Mouse (Mus musculus) T-helper 2 cell (primary cell): Measurements from ENCODE around the gene 4930467E23Rik.
"Not testable (repeated sequence)": the region's sequence is repeated elsewhere in the genome, so short reads cannot be mapped to it uniquely, and the experiment has no call there.

ENCODE experiments used
- in situ Hi-C: fragments of 300-600 bp; cut with MboI, MseI; formaldehyde crosslinking; loops from one replicate; pipeline ENCODE4 v1.15.1; 2025; ENCODE audit warnings: high pct_unique_total_duplicates

The 4930467E23Rik gene

DNA sequence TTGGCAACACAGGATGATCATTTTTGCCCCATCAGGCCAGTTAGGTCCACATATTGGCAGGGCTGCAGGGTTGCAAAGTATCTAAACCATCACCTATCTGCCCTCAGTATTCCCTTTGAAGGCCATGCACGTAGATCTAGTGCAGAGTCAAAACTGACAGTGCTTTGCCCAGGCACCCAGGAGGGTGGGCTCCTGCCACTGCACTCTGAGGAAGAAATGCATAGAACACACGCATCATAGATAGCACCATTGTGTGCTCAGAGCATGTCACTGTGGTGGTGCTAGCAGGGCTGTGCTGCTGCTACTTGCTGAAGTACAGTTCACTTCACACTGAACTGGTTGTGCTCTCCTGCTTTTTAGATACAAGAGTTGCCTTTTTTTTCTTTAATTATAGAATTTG lies at the start of gene 4930467E23Rik:
TSS of gene 4930467E23Rik (plus strand) at position 301 of the 400 bp plus-strand sequence.
- in situ Hi-C loops: not testable (repeated sequence)

DNA sequence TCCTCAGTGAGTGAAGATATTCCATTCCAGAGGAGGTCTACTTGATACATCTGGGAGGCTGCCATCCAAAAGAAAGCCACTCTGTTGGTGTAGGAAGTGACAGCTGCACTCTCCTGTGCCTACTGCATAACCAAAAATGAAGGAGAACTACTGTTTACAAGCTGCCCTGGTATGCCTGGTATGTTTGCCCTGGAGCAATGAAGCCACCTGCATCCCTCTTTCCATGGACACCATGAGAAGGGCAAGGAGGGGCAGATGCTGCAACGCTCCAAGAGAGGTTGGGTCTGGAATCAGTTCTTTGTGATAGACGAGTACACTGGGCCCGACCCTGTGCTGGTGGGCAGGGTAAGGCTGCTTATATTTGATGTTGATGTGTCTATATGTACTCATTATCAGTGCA lies 47.1 kb upstream of the 4930467E23Rik start:
- in situ Hi-C loops: loop anchor here (10.0 kb wide), 2 partner anchors 462 to 602 kb away; no protein-coding TSS in a partner anchor

DNA sequence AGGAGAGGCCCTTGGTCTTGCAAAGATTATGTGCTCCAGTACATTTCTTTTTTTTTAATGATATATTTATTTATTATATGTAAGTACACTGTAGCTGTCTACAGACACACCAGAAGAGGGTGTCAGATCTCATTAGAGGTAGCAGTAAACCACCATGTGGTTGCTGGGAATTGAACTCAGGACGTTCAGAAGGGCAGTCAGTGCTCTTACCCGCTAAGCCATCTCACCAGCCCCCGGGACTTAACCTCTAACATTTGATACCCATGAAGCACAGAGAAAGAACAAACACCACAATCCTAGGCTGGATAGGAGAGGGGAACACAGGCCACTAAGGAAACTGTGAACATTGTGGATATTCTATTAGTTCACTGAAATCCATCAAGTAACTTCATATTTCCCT lies 43.9 kb upstream of the 4930467E23Rik start:
- in situ Hi-C loops: loop anchor here (10.0 kb wide), 2 partner anchors 459 to 599 kb away; no protein-coding TSS in a partner anchor

DNA sequence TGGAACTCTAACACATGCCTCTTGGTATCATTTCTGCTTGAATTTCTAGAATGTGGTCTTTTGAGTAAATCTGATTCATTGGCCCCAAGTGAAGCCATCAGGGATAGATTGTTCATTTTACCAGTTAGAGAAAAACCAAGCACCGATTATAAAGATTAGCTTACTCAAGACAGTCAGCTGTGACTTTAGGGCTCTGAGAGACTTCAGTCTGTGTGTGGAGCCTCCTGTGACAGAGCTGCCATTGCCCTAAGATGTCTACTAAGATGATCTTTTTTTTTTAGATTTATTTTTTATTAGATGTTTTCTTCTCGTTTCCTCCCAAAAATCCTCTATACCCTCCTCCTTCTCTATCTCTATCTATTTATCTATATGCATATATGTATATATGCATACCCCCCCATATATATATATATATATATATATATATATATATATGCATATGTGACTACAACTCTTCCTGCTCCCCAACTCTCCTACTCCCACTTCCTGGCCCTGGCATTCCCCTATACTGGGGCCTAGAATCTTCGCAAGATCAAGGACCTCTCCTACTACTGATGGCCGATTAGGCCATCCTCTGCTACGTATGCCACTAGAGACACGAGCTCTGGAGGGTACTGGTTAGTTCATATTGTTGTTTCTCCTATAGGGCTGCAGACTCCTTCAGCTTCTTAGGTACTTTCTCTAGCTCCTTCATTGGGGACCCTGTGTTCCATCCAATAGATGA lies 40.4 kb upstream of the 4930467E23Rik start:
- in situ Hi-C loops: loop anchor here (10.0 kb wide), 2 partner anchors 456 to 596 kb away; no protein-coding TSS in a partner anchor

DNA sequence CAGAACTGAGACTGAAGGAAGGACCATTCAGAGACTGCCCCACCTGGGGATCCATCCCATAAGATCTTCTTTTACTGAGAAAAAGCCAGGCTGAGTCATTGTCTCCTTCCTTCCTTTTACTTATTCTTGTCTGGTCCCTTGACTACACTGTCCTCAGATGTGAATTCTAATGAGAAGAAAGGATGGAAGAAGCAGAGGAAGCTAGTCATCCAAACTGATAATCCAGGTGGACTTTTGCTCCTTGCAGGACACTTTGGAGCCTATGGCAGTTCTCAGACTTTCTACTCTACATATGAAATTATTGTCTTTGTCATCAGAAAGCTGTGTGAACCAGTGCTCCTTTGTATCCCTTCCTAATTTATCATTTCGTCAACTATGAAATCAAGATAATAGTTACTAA lies 39.6 kb upstream of the 4930467E23Rik start:
- in situ Hi-C loops: loop anchor here (10.0 kb wide), 2 partner anchors 455 to 595 kb away; no protein-coding TSS in a partner anchor

DNA sequence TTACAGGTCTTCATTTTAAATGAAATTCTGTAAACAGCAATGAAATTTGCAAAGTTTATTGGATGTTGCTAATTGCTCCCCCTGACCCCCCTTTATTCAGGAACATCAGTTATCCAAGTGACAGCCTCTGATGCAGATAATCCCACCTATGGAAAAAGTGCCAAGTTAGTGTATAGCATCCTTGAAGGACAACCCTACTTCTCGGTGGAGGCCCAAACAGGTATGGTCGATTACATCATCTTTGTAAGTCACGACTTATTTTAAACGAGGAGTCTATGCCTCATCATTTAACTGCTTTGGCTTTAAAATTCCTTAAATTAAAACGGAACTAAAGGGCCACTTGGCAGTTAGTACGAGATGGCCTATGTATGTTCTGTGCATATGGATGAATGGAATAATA lies 38.0 kb upstream of the 4930467E23Rik start:
- in situ Hi-C loops: not testable (repeated sequence)

DNA sequence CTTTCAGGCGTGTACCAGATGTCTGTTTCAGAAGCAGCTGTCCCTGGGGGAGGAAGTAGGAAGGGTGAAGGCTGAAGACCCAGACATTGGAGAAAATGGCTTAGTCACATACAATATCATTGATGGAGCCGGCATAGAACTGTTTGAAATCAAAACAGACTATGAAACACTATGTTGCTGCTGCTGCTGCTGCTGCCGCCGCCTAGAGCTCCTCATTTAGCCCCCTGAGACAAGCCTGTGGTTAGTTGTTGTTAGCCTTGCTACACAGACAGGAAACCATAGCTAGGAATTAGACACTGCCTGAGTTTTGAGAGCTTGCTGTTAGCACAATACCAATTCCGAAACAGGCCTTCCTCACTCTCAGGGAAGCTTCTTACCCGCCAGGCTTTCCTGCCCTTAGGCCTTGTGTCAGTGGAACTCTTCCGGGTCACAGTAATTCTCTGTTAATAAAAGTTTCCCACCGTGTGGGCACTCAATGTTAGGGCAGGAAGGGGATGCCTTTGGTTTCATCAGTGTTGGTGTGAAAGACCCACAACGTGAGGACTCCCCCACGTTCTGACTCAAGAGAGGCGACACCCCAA lies 31.8 kb upstream of the 4930467E23Rik start:
- in situ Hi-C loops: not testable (repeated sequence)

DNA sequence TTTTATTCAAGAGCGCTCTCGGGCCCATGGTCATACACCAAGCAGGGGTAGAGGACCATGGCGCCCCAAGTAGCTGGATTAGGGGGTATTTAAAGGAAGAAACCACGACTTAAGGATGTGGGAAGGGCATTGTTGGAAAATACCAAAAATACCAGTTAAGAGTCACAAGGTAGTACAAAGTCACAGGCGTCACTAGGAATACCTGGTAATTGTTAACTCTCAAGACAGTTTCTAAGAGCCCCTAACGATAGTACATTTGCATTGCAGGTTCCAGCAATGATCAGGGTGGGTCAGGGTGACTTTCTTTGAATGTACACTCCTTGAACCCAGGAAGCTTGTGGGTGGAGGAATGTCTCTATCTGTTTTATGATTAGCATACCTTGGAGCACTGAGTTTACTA lies 31.3 kb upstream of the 4930467E23Rik start:
- in situ Hi-C loops: not testable (repeated sequence)

DNA sequence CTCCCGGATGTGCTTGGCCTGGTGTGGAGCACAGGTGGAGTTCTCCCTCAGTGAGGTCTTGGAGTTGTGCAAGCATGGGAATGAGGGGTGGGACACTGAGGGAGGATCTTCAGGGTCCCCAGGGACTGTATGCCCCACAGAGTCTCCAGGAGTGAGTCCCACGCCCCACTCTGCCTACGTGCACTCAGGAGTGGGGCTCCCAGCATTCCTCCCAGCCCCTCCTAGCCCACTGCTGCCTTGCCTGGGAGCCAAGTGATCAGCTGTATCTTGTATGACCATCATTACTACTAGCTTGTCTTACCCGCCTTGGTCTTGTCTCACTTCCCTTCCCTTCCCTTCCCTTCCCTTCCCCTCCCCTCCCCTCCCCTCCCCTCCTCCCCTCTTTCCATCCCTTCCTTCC lies 30.7 kb upstream of the 4930467E23Rik start:
- in situ Hi-C loops: not testable (repeated sequence)

DNA sequence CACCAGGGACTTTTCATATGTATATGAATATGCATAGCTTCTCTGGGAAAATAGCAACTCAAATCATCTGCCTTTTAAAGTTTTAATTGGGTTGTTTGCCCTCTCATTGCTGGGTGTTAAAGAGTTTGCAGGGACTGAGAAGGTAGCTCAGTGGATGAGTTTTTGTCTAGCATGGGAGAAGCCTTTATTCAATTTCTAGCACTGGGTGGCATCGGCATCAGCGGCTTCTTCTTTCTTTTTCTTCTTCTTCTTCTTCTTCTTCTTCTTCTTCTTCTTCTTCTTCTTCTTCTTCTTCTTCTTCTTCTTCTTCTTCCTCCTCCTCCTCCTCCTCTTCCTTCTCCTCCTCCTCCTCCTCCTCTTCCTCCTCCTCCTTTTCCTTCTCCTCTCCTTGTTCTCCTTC lies 28.1 kb upstream of the 4930467E23Rik start:
- in situ Hi-C loops: loop anchor here (5.0 to 10.0 kb wide), 5 partner anchors 453 to 1143 kb away; no protein-coding TSS in a partner anchor

DNA sequence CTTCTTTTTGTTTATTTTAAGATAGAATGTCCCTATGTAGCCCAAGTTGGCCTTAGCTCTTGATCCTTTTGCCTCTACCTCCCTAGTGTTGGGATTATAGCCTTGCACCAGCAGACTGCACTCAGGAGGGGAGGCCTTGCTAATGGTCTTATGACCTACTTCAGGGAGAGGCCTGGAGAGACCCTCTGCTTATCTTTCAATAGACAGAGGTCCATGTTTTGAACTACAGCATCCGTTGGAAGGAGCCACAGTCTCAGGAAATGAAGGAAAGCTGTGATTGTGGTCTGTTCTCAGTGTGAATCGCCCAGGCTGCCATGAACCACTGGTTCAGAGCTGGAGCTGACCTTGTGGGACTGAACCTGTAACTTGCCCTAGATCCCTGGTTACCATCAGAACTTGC lies 27.1 kb upstream of the 4930467E23Rik start:
- in situ Hi-C loops: loop anchor here (5.0 to 10.0 kb wide), 5 partner anchors 453 to 1143 kb away; no protein-coding TSS in a partner anchor

DNA sequence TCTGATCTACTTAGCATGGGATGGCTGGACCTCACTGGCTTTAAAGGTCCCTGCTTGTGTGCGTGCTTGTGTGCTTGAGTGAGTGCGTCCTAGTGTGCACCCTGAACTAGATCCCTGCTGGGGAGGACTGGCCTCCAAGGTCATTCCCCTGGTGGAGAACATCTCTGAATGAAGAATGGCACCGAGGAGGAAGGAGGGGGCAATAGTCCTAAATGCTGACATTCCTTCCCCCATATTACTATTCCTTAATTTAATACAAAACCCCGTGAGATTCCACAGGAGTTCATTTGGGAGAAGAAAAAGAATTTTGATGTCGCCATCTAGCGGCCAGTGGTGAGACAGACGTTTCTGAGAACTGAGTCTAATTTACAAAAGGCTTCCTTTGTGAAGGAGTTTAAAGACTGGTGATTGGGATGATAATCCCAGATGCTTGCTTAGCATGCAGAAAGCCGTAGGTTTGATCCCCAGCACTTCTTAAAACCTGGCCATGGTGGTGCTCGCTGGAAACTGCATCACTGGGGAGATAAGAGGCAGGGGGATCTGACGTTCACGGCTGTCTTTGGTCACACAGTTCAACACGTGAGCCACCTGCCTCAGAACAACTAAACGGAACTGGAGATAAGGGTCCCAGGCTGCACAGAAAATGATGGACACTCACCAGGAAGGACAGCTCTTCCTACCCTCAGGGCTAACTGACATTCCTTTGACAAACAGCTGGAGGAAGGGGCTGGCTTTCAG lies 26.2 kb upstream of the 4930467E23Rik start:
- in situ Hi-C loops: loop anchor here (5.0 to 10.0 kb wide), 5 partner anchors 452 to 1142 kb away; no protein-coding TSS in a partner anchor

DNA sequence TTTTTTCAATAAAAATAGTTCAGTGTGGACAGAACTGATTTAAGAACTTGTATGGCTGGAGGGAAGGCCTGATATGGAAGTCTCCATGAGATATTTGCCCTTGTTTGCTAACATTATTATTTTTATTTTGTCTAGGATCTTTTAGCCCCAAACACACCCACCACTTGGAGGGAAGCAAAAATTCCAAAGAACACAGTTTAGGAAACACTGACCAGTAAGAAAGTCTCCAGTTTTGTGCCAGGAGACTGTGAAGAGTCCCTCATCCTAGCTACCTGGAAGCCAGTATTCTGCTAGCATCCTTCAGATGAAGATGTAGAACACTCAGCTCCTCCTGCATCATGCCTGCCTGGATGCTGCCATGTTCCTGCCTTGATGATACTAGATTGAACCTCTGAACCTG lies 25.5 kb upstream of the 4930467E23Rik start:
- in situ Hi-C loops: loop anchor here (5.0 to 10.0 kb wide), 5 partner anchors 451 to 1141 kb away; no protein-coding TSS in a partner anchor

DNA sequence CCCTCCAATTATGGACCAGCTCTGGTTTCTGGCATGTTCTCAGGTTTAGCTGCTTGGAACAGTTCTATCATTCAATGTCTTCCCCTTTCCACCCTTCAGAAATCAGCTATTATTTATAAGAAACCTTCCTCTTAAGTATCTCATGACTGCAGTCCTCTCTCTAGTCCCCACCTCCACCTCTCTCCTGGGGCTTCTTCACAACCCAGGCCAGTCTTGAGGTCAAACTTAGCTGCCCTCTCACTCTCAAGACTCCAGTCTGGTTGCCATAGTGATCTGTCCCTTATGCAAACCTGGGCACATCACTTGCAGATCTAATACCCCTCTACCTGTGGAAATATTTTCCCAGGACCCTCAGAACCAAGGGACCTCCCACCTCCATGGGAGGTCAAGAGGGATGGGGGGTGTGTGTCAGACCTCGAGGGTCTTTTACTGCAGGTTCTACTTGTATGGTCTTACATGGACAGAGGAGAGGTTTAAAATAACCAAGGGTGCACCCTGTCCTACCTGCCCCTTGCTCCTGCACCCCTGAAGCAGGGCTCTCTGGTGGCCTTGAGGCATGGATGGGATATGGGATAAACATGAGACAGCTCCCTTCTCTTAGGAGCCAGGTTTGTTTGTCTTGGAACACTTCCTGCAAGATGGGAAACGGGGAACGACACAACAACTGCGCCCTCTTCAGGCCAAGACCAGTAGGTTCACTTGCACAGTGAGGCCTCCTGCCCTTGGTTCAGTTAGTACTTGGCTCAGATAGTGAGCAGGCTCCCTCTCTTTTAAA lies 24.7 kb upstream of the 4930467E23Rik start:
- in situ Hi-C loops: loop anchor here (5.0 to 10.0 kb wide), 6 partner anchors 450 to 1140 kb away; no protein-coding TSS in a partner anchor

DNA sequence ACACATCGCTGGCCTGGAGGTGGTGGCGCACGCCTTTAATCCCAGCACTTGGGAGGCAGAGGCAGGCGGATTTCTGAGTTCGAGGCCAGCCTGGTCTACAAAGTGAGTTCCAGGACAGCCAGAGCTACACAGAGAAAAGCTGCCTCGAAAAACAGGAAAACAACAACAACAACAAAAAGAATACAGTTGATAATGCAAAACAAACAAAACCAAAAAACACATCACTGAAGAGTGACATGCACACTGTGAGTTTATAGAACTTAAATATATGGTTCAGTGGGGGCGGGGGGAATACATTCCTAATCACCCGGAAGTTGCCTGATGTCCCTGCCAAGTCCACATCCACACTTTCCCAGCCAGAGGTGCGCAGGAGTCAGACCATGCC lies 24.2 kb upstream of the 4930467E23Rik start:
- in situ Hi-C loops: loop anchor here (5.0 to 10.0 kb wide), 4 partner anchors 450 to 1140 kb away; no protein-coding TSS in a partner anchor

DNA sequence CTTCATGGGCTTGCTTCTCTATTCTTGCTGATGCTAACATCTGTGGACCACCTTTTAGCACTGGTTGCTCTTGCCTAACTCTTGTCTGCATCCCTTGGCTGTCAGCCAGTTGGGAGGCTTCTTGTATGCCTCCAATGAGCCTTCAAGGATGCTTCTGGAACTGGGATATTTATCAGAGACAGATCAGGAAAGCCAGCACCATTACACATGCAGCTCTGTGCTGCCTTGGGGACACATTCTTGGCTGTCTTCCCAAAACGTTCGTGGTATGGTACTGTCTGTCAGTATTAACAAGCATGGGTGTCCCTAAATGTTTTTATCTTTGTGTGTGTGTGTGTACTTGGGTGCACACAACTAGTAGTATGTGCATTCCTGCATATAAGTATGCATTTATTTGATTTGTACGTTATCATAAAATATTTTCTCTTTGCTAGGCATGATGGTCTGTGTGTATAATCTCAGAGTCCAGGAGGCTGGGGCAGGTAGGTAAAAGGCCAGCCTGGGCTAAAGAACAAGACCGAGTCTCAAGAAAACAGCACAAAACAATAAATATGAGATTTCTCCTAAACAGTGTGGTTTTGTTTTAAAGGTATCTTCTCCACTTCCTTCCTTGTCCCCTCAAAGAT lies 23.2 kb upstream of the 4930467E23Rik start:
- in situ Hi-C loops: loop anchor here (5.0 to 10.0 kb wide), 4 partner anchors 449 to 1139 kb away; no protein-coding TSS in a partner anchor

DNA sequence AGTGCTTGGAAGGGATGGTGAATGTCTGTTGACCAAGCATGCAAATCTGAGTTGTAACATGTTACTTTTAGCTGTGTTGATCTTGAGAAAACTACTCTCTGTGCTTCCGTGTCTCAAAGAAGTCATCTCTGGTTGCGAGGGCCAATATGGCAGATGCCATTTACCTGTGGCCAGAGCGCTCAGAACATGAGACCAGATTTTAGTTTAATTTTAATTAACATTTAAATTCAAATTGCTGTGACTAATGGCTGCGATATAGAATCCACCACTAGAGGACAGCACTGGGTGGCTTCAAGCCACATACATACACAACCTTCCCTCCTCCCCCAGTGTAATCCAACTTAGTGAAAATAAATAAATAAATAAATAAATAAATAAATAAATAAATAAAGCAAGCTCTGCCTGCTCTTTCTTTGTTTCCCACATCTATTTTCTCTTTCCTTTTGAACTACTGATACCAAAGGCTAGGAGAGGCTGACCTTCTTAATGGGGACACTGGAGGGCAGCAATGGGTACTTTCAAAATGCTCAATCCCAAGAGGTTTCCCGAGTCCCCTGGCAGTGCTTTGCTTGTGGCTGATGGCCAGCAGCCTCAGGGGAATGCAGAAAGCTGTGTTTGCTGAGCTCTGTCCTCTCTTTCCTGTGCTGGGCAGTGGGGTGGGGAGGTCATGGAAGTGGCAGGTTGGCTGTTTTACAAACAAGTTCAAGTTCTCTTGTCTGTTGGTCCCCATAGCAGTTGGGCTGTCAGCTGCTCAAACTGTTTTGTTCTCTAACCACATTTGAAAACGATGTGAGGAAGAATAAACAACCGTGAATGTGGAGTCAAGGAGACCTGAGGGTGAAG lies 22.2 kb upstream of the 4930467E23Rik start:
- in situ Hi-C loops: loop anchor here (5.0 to 10.0 kb wide), 4 partner anchors 448 to 1138 kb away; no protein-coding TSS in a partner anchor

DNA sequence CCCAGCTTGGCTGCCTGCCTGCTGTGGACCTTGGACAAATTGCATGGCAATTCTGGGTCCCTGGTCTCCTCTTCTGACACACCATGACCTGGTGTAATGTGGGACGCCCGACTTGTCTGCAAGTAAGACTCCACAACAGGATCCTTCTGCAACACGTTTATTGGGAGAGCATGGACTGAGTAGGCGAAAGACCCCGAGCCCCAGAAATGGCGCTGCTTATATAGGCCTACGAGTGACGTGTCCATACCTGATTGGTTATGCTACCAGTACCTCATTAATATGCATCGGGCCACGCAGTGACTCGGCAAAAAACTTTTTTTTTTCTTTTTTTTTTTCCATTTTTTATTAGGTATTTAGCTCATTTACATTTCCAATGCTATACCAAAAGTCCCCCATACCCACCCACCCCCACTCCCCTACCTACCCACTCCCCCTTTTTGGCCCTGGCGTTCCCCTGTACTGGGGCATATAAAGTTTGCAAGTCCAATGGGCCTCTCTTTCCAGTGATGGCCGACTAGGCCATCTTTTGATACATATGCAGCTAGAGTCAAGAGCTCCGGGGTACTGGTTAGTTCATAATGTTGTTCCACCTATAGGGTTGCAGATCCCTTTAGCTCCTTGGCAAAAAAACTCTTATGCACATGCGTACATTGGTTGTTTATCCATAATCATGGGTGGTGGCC lies 21.5 kb upstream of the 4930467E23Rik start:
- in situ Hi-C loops: loop anchor here (5.0 to 10.0 kb wide), 4 partner anchors 447 to 1137 kb away; no protein-coding TSS in a partner anchor

DNA sequence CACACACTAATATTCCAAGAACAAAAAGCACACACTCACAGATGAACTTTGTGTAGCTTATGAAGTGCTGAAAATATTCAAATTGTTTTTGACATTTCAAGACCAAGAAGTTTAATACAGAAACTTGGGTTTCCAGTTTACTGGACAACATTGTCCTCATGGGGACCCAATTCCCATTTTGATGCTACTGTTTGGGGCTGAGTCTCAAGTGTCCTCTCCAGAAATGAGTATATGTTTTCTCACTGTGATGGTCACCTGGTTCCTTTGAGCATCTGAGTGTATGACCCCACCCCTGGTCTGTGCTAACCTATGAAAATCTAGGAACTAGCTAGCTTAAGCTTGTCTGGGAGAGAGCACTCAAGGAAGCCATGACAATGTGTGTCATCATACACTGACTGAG lies 20.4 kb upstream of the 4930467E23Rik start:
- in situ Hi-C loops: loop anchor here (5.0 to 10.0 kb wide), 4 partner anchors 446 to 1136 kb away; no protein-coding TSS in a partner anchor
